Mouse (Mus musculus) lung, embryonic 16.5 days (tissue): ENCODE data around the gene Abhd16a. TPM values are rescaled to one million over a fixed set of nuclear protein-coding genes. Genes with fewer than 3 reads are reported as not detected.

Source experiments
- ATAC-seq: fragments of 200-750 bp; cut with Nextera tagmentation; 2 replicates; pipeline ENCODE4 v1.8.0; 2017; ENCODE audit warnings: low read depth, mild to moderate bottlenecking, moderate library complexity
- H3K27ac ChIP-seq: fragments of 300-500 bp; sonication (generic); 2 replicates; pipeline ENCODE4 v1.5.1; 2014; ENCODE audit warnings: mild to moderate bottlenecking, control low read depth, low read length
- H3K27me3 ChIP-seq: fragments of 300-500 bp; sonication (generic); 2 replicates; pipeline ENCODE4 v1.6.1; 2014; ENCODE audit warnings: low read depth, low read length, mixed read lengths; ENCODE audit not compliant: control insufficient read depth, insufficient read depth
- H3K36me3 ChIP-seq: fragments of 300-500 bp; sonication (generic); 2 replicates; pipeline ENCODE4 v1.6.1; 2014; ENCODE audit warnings: low read length; ENCODE audit not compliant: control insufficient read depth, insufficient read depth
- H3K4me1 ChIP-seq: fragments of 300-500 bp; sonication (generic); replicated peaks from 2 replicates; pipeline ENCODE4 v1.6.1; 2014; ENCODE audit warnings: low read length, mixed read lengths; ENCODE audit not compliant: control insufficient read depth, insufficient read depth
- H3K4me2 ChIP-seq: fragments of 300-500 bp; sonication (generic); 2 replicates; pipeline ENCODE4 v1.6.1; 2014; ENCODE audit warnings: low read depth, low read length, control low read depth
- H3K4me3 ChIP-seq: fragments of 300-500 bp; sonication (generic); 2 replicates; pipeline ENCODE4 v1.5.1; 2014; ENCODE audit warnings: mild to moderate bottlenecking, low read length, control low read depth
- H3K9ac ChIP-seq: fragments of 300-500 bp; sonication (generic); 2 replicates; pipeline ENCODE4 v1.6.1; 2014; ENCODE audit warnings: low read length, control low read depth
- H3K9me3 ChIP-seq: fragments of 300-500 bp; sonication (generic); 2 replicates; pipeline ENCODE4 v1.6.1; 2016; ENCODE audit warnings: low read length; ENCODE audit not compliant: control insufficient read depth
- WGBS: fragments of 180-500 bp; shearing (Covaris S2); extraction: QIAGEN DNeasy Blood & Tissue Kit; methylation state at CpG from one replicate; pipeline ENCODE4 v1.1.7; 2014; 5-methylcytosine and 5-hydroxymethylcytosine counted together
- polyA plus RNA-seq: library from polyadenylated mRNA; unstranded; fragments of >200 nt; fragmentation: Nextera tagmentation; extraction: Ambion mirVana; gene quantifications from 2 replicates; pipeline ENCODE4 v1.2.1, GENCODE M21; 2015

Abhd16a gene
- polyA plus RNA-seq, 1 experiment from 2014 or later: 98.3 TPM

DNA sequence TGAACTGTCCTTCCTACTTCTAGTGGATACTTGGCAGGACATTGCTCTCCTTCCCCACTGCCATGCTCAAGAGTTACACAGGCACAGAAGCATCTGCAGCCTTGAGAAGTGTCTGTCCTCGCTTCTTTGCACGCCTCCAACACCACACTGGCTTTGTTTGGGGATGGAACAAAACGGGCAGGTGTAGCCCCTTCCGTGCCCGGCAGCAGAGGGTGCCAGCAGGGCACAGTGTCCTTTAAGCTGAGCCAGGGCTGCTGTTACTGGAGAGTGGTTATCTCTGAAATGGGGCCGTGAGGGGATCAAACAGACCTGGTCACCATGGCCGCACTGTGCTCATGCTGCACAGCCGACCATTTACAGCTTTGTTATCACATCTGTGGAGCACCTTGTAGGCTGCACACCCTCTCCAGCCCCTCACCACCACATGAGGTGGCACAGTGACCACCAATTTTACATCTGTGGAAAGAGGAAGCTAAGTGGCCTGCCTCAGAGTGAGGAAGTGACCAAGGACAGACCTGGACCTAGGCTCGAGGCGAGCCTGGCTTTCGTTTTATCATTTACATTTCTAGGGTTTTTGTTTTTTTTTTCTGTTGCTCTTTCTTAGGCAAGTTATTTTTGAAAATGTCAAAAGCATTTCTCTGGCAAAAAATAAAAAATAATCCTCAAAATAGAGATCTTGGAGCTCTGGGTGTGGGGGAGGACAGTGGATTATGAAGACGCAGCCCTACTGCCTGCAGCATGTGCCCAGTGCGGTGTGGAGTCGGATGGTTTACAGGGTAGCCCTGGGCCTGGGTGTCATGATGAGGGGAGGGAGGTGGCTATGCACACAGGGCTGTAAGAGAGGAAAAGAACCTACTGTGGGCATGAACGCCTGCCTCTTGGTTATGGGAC is 5.7 kb downstream of the Abhd16a start:
- no peak overlapping the region for H3K4me2 ChIP-seq
- H3K9me3 ChIP-seq: no peaks in the 10 kb centered on the region
- H3K36me3 ChIP-seq: peaks cover 43% of the 10 kb centered on the region
- no peak overlapping the region for H3K9ac ChIP-seq
- WGBS: 89% methylated on average over 15 of the region's 15 CpGs
- ATAC-seq: no peak
- H3K4me1 ChIP-seq: peaks cover 8% of the 10 kb centered on the region
- no peak overlapping the region for H3K27ac ChIP-seq
- H3K4me3 ChIP-seq: no peak overlapping the region
- no peaks in the 10 kb centered on the region for H3K27me3 ChIP-seq

GRCm38 (mm10) chr17:35096597-35096996 is 7.5 kb downstream of the Abhd16a start:
- Histone ChIP-seq H3K36me3 (peaks cover 49% of the 10 kb centered on the region), H3K9ac (no peak overlapping the region), H3K27ac (no peak overlapping the region), H3K4me3 (no peak overlapping the region), H3K9me3 (no peaks in the 10 kb centered on the region), H3K4me1 (no peaks in the 10 kb centered on the region), H3K4me2 (no peak overlapping the region), H3K27me3 (no peaks in the 10 kb centered on the region)
- 83% methylated on average over 12 of the region's 12 CpGs for WGBS
- no peak for ATAC-seq

- whole genome bisulfite sequencing: 87% methylated on average over 12 of the region's 12 CpGs
- Histone ChIP-seq H3K27me3 (no peaks in the 10 kb centered on the region), H3K9me3 (no peaks in the 10 kb centered on the region), H3K27ac (no peak overlapping the region), H3K4me1 (no peaks in the 10 kb centered on the region), H3K4me3 (no peak overlapping the region), H3K9ac (no peak overlapping the region), H3K4me2 (no peak overlapping the region), H3K36me3 (peaks cover 52% of the 10 kb centered on the region)
- ATAC-seq: no peak
Observed at GRCm38 (mm10) chr17:35097164-35097655, 8.1 kb downstream of the Abhd16a start.

GRCm38 (mm10) chr17:35100196-35100765 is 11.2 kb downstream of the Abhd16a start:
- no peak overlapping the region for H3K9ac ChIP-seq
- 57% methylated on average over 10 of the region's 10 CpGs for whole genome bisulfite sequencing
- no peak overlapping the region for H3K27ac ChIP-seq
- no peak for ATAC-seq
- peaks cover 47% of the 10 kb centered on the region for H3K36me3 ChIP-seq
- no peak overlapping the region for H3K4me2 ChIP-seq
- no peaks in the 10 kb centered on the region for H3K9me3 ChIP-seq
- no peak overlapping the region for H3K4me3 ChIP-seq
- no peaks in the 10 kb centered on the region for H3K27me3 ChIP-seq
- H3K4me1 ChIP-seq: no peaks in the 10 kb centered on the region

DNA sequence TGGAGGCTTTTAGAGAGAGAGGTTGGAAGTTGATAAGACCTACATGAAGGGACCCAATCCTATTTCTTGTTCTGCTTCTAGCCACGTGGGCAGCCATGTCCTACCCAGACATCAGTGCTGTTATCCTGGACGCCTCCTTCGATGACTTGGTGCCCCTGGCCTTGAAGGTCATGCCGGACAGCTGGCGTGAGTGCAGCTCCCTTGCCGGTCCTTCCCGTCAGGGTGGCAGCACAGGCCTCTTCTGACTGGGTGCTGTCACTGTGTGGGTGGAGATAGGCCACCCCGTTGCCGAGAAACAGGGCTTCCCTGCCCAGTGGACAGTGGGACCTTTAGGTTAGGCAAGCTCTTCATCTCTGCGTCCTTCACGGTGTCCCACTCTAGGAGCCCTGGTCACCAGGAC is 12.1 kb downstream of the Abhd16a start:
- Histone ChIP-seq H3K27ac (no peak overlapping the region), H3K4me1 (no peaks in the 10 kb centered on the region), H3K27me3 (no peaks in the 10 kb centered on the region), H3K4me3 (no peak overlapping the region), H3K36me3 (peaks cover 47% of the 10 kb centered on the region), H3K4me2 (no peak overlapping the region), H3K9me3 (no peaks in the 10 kb centered on the region), H3K9ac (no peak overlapping the region)
- ATAC-seq: no peak
- 82% methylated on average over 11 of the region's 11 CpGs for WGBS

- no peaks in the 10 kb centered on the region for H3K9me3 ChIP-seq
- no peaks in the 10 kb centered on the region for H3K27me3 ChIP-seq
- H3K9ac ChIP-seq: no peak overlapping the region
- no peak overlapping the region for H3K27ac ChIP-seq
- no peak for ATAC-seq
- WGBS: 68% methylated on average over 8 of the region's 8 CpGs
- peaks cover 38% of the 10 kb centered on the region for H3K36me3 ChIP-seq
- no peak overlapping the region for H3K4me3 ChIP-seq
- no peak overlapping the region for H3K4me2 ChIP-seq
- no peaks in the 10 kb centered on the region for H3K4me1 ChIP-seq
Observed at GRCm38 (mm10) chr17:35102299-35102698, 13.2 kb downstream of the Abhd16a start.

DNA sequence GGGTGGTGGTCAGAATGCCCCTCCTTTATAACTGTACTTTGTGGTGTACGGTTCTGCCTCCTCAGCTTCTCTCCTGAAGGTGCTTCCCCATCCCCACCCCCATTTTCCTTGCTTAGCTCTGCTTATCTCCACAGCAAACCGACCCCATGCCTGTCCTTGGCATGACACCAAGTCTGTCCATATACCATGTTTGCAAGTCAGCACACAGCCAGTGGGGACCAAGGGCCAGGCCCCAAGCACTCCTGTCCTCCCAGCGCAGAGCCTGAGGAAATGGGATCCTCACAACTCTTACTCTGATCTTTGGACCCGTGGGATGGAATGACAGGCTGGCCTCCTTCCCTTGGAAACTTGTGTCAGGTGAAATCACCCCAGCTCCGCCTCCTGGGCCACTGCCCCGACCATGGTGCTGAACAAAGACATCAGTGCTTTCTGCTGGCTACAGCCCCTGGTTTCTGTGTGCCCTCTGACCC is 14.2 kb downstream of the Abhd16a start:
- Histone ChIP-seq H3K27me3 (no peaks in the 10 kb centered on the region), H3K4me3 (no peak overlapping the region), H3K4me2 (no peak overlapping the region), H3K27ac (no peak overlapping the region), H3K9me3 (no peaks in the 10 kb centered on the region), H3K9ac (no peak overlapping the region), H3K36me3 (peaks cover 37% of the 10 kb centered on the region), H3K4me1 (no peaks in the 10 kb centered on the region)
- ATAC-seq: no peak
- 56% methylated on average over 6 of the region's 6 CpGs for WGBS

DNA sequence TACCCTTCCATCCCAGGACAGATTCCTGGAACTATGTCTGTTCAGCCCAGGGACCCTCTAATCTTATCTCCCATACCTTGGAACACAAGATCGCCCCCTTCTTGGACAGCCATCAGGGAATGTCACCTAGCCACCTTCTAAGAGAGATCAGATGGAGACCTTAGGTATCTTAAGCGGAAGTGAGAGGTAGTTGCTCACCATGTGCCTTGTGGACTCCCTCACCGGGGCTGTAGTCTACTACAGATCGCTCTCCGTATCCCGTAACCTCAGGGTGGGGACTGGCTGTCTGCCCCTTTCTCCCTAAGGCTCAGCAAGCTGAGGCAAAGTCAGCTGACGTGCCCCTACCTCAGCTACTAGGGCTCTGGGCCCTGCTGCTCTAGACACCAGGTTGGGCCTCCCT is 15.0 kb downstream of the Abhd16a start:
- no peak for ATAC-seq
- H3K36me3 ChIP-seq: peaks cover 32% of the 10 kb centered on the region
- no peak overlapping the region for H3K4me3 ChIP-seq
- H3K9me3 ChIP-seq: no peaks in the 10 kb centered on the region
- H3K27me3 ChIP-seq: no peaks in the 10 kb centered on the region
- no peak overlapping the region for H3K9ac ChIP-seq
- H3K4me1 ChIP-seq: no peaks in the 10 kb centered on the region
- 90% methylated on average over 7 of the region's 7 CpGs for WGBS
- H3K27ac ChIP-seq: no peak overlapping the region
- H3K4me2 ChIP-seq: no peak overlapping the region

GRCm38 (mm10) chr17:35104754-35105153 is 15.7 kb downstream of the Abhd16a start:
- H3K27me3 ChIP-seq: no peaks in the 10 kb centered on the region
- H3K4me3 ChIP-seq: no peak overlapping the region
- H3K9ac ChIP-seq: no peak overlapping the region
- H3K27ac ChIP-seq: no peak overlapping the region
- H3K4me1 ChIP-seq: no peaks in the 10 kb centered on the region
- H3K4me2 ChIP-seq: no peak overlapping the region
- WGBS: 66% methylated on average over 6 of the region's 6 CpGs
- no peak for ATAC-seq
- no peaks in the 10 kb centered on the region for H3K9me3 ChIP-seq
- H3K36me3 ChIP-seq: peaks cover 27% of the 10 kb centered on the region
